Mouse (Mus musculus) frontal cortex, postnatal 14 days (tissue): ENCODE results near the gene Gabbr2.
A peak's percentile ranks its signal among the peaks of the same experiment; 100 is the strongest.

ENCODE experiments used
- DNase-seq, 2 experiments: peaks; one replicate each; pipeline ENCODE4 v3.0.0; 2022; ENCODE audit warnings: low spot score in 2 of 2

Gabbr2 gene

GRCm38 (mm10) chr4:46991016-46991958 lies at the start of gene Gabbr2:
Gabbr2 (minus strand) TSS chr4:46991873.
- peak; percentile 49 to 67 for DNase-seq

DNA sequence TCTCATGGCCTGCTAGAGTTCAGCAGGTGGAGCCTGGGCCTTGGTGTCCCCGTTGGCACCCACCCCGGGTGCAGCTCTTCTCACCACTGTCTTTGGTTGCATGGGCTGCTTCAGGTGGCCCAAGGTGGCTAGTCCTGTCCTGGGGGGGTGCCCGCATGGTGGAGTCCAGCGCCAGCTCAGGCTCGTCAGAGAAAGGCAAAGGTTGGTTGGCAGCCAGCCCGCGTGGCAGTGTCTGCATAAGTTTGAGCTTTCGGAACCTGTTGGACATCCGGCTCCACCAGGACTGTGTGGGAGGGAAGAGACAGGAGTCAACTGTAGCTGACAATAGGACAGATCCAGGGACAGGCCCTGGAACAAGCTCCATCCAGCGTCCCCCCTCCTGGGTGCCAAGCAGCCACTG lies 47.9 kb upstream of the Gabbr2 start:
- DNase-seq, result no peak

DNA sequence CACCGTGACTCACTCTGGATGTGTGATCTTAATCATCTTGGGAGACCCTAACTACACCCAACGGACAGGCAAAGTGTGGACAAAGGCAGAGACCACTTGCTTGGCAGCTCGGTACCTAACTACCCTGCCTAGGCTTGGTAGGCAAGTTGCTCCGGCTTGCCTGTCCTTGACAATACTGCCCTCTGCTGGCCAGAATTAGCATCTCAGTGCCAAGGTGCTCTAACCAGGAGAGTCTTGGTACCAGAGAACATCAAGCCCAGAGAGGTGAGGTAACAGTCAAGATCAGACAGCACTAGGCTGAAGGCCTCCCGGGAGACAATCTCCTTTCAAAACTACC lies 45.6 kb upstream of the Gabbr2 start:
- peak in 1 of 2 experiments; percentile 82 for DNase-seq

GRCm38 (mm10) chr4:47036486-47037320 lies 45.0 kb upstream of the Gabbr2 start:
- DNase-seq, result no peak

GRCm38 (mm10) chr4:47035536-47035935 lies 43.9 kb upstream of the Gabbr2 start:
- DNase-seq, result no peak

- DNase-seq, result no peak
Measured at GRCm38 (mm10) chr4:47032171-47032570, 40.5 kb upstream of the Gabbr2 start.

GRCm38 (mm10) chr4:47028791-47029190 lies 37.1 kb upstream of the Gabbr2 start:
- DNase-seq, result no peak

GRCm38 (mm10) chr4:47023949-47024348 lies 32.3 kb upstream of the Gabbr2 start:
- DNase-seq, result no peak

- no peak for DNase-seq
Measured at GRCm38 (mm10) chr4:47022804-47023603, 31.3 kb upstream of the Gabbr2 start.

DNA sequence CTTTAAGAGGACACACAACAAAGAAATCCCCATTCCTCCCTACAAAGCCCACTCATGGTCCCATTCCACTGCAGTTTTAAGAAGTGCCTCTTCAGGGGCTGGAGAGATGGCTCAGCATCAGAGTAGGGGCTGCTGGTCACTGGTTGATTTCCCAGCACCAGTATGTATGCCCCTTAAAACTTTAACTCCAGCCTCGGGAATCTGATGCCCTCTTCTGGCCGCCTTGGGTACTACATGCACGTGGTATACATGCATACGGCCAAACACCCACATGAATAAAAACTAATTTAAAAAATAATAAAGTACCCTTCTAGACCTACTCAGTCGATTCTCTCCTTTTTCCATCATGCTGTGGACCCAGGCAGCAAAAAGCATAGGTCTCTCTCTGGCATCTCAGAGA lies 28.9 kb upstream of the Gabbr2 start:
- peak in 1 of 2 experiments; percentile 58 for DNase-seq

DNA sequence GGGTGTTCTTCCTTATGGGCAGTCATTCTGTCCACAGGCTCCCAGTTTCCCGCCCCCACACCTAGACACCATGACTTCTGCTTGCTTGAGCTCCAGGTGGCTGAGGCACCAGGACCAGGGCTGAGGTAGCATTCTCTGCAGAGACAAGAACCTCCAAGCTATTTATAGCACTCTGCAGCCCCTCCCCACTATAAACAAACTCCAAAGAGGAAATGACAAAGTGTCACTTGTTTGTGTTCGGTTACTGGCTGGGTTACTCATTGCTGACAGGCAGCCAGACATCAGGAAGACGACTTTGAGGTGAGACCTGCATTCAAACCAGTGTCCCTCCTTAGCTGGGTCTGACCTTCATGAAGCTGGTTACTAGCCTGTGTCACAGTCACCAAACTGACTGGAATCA lies 23.5 kb upstream of the Gabbr2 start:
- DNase-seq, result no peak

GRCm38 (mm10) chr4:47012476-47012875 lies 20.8 kb upstream of the Gabbr2 start:
- DNase-seq, result no peak

GRCm38 (mm10) chr4:47010400-47011231 lies 18.9 kb upstream of the Gabbr2 start:
- peak; percentile 29 to 54 for DNase-seq

- DNase-seq, result no peak
Measured at GRCm38 (mm10) chr4:47000626-47001395, 9.1 kb upstream of the Gabbr2 start.

- no peak for DNase-seq
Measured at GRCm38 (mm10) chr4:46997969-46998368, 6.3 kb upstream of the Gabbr2 start.

DNA sequence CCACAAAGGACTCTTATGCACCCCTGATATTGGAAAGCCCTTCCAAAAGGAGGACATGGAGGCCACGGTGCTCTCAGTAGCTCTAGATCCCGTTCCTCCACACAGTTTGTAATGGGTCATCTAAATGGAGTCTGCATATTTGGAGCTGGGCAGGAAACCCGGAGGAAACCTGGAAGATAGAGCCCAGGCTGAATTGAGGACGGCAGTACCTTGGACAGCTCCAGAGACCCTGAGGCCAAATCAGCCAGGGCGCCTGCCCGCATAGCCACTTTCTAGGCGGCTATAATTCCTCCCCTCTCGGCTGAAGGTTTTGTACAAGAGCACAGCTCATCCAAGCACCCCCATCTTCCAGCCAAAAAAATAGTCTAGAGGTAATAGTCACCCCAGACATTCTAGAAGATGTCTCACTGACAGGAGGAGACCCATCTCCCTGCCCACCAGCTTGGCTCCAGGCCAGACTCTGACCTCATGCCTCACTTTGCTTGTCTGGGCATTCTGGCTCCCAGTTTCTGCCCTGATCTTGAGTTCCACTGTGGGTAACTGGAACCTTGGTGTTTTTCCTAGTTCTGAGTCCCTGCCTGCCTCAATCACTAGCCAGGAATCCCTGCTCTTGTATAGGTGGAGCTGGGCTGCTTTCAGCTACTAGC lies 1.3 kb upstream of the Gabbr2 start:
- DNase-seq, result no peak

GRCm38 (mm10) chr4:46991959-46992316 lies 265 bp upstream of the Gabbr2 start:
- DNase-seq, result peak in 1 of 2 experiments; percentile 26

DNA sequence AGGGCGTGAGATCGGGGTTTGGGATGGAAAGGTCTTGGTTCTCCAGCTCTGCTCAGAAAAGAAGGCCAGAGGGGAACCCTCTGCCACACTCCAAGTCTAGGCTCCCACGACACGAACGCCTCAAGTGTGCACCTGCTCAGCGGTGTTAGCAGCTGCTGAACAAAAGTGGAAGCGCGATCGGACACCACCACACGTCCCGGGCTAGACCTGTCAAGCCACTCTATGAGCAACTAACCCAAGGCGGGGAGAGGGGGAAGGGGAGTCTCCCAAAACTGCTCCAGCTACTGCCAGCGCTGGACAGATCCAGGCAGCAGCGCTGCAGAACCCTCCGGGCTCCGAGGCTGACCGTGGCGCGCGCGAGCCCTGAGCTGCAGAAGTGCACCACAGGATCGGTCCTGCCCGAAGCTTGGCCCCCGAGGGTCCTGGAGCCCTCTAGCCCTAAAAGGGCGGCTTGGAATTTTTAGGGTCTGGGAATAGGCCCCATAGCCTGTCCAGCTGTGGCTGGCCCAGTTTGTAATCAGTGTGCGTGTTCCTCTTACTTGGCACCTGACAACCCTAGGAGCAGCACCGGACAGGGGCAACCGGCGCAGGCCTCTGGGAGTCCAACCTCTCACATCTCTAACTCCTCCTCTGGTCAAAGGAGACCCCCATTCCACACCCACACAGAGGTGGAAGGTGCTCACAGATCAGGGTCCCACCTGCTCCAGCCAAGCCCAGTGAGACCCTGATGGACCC lies 1.2 kb downstream of the Gabbr2 start:
- DNase-seq, result peak in 1 of 2 experiments; percentile 36

DNA sequence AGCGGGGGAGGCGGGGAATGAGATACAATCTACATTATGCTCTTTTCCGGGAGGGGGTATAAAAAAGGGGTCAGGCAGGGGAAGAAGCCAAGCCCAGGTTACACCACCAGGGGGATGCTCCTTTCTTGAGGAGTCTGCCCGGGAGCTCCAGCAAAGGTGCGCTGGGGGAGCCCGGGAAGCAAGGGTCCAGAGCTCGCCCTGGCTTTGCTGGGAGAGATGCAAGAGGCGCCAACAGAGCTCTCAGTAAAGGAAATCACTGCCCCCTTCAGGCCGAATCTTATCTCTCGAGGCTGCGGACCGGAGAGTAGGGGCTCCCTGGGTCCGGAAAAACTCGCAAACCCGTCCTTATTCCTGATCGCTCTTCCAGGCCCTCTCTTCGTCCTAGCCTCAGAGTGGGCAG lies 1.8 kb downstream of the Gabbr2 start:
- DNase-seq, result peak; percentile 50 to 69
